Mouse (Mus musculus) ES-Bruce4 (cell line): ENCODE data around the gene Pcyt1b.

Source experiments
- CTCF ChIP-seq: IDR thresholded peaks from one replicate; pipeline ENCODE4 v1.8.1; 2011; ENCODE audit warnings: low read depth, low read length
- POLR2A ChIP-seq: IDR thresholded peaks from one replicate; pipeline ENCODE4 v1.8.1; 2011; ENCODE audit warnings: low read length; ENCODE audit not compliant: insufficient read depth

- TF ChIP-seq CTCF (no peak), POLR2A (no peak)
Measured at GRCm38 (mm10) chrX:93749165-93749564, 94.5 kb downstream of the Pcyt1b start.
